Mouse (Mus musculus): Measurements from ENCODE around the gene Rad51b. TPM values are rescaled to one million over a fixed set of nuclear protein-coding genes. Genes with fewer than 3 reads are reported as not detected.

Rad51b gene
- total RNA-seq (2023), result 1.4 to 2.7 TPM (median 1.7 TPM) in 4 replicates

DNA sequence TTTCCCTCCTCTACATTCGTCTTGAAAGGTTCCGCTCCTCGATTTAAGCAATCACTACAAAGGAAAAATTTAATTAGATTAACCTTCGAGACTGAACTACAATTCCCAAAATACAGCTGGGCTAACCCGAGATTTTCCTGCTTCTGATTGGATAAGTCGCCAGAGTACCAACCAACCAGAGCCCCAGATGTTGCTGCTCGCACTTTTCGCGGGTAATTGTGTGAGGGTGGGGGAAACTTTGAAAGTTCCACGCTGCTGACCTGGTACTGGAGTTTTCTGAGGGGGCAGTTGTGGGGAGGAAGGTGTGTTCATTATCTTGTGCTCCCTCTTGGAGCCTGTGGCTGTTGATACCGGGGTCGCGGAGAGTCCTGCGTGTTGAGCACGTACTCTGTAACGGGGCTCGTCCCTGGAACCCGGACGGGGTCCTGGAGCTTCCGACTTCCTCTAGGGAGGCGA is at the start of gene Rad51b:
Gene Rad51b, plus strand, starts transcription at position 162 of the 456 bp plus-strand sequence.

DNA sequence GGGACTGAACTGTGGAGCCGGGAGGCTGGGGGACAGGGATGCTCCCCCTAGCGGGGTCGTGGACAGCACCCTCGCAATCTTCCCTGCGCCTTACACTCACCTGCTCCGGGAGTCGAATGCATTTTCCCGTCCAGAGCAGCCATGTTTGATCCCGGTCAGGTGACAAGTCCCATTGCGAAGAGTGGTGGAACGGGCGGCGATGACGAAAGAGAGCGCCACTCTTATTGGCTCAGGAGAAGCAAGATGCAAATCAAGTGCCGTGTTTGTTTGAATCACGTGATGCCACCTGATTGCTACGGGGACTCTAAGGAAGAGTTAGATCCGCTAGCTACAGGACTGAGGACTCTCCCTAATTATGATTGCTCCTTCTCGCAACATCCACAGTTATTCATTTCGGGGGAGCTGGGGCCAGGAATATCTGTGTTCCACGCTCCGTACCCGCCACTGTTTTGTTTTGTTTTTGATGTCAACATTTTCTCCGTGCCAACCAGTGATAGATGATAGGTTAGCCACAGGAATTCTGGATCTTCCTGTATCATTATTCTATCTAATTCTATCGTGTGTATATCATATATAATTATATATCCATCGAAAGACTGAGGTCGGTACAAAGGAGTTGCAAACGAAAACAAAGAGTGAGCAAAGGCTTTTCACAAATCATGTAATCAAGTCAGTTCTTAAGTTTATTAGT is 811 bp upstream of the Rad51b start, which contains the start of gene Zfyve26:
Gene Zfyve26, minus strand, starts transcription at position 179 of the 691 bp plus-strand sequence.

Other genes starting within 250 kb of the Rad51b start
- gene Pigh, start 207.6 kb upstream of the Rad51b start, total RNA-seq (2023), result 4.2 to 6.7 TPM (median 4.7 TPM) in 4 replicates
- not detected in 4 replicates for gene Arg2, start 166.5 kb upstream of the Rad51b start, total RNA-seq (2023)
- gene Vti1b, start 124.6 kb upstream of the Rad51b start, total RNA-seq (2023), result 63.2 to 75.6 TPM (median 72.3 TPM) in 4 replicates
- 15.6 to 19.5 TPM (median 17.4 TPM) in 4 replicates for gene Rdh11, start 105.0 kb upstream of the Rad51b start, total RNA-seq (2023)
- 13.6 to 17.7 TPM (median 15.6 TPM) in 4 replicates for gene Rdh12, start 88.4 kb upstream of the Rad51b start, total RNA-seq (2023)
- 120 to 146 TPM (median 124 TPM) in 4 replicates for gene Zfyve26, start 978 bp upstream of the Rad51b start, total RNA-seq (2023)